Mouse (Mus musculus): ENCODE measurements around the gene Med12l. TPM values are rescaled to one million over a fixed set of nuclear protein-coding genes. Genes with fewer than 3 reads are reported as not detected.

Gene Med12l
- 3.6 TPM in 2 replicates for polyA plus RNA-seq (2014; fragmentation: Nextera tagmentation; extraction: Ambion mirVana)

GRCm38 (mm10) chr3:59005271-59005995 lies at the start of gene Med12l:
TSS of gene Med12l (plus strand) at chr3:59005825.
- Histone ChIP-seq H3K27ac (ENCODE audit: low read depth, low read length) (peak within 1 kb of the TSS; percentile 77), H3K4me3 (ENCODE audit: low read depth, low read length) (peak within 1 kb of the TSS; percentile 69), H3K36me3 (ENCODE audit: control insufficient read depth, insufficient read depth, low read length) (no peaks in the 10 kb centered on the region), H3K4me1 (replicated peaks; ENCODE audit: control insufficient read depth, insufficient read depth, low read length) (peaks cover 5% of the 10 kb centered on the region), H3K9me3 (ENCODE audit: control insufficient read depth, low read length) (no peaks in the 10 kb centered on the region), H3K4me2 (peak within 1 kb of the TSS; percentile 92), H3K9ac (ENCODE audit: low read depth, low read length) (peak within 1 kb of the TSS; percentile 58), H3K27me3 (replicated peaks; ENCODE audit: control insufficient read depth, insufficient read depth, low read length) (peaks cover 60% of the 10 kb centered on the region)
- WGBS = under 1% methylated on average over 69 of the region's 69 CpGs
- DNase-seq (ENCODE audit: low spot score) (no peak), ATAC-seq (replicated peaks; ENCODE audit: low FRiP score) (peak; percentile 61)

- 77% methylated on average over 1 of the region's 1 CpGs for WGBS
- ATAC-seq (replicated peaks; ENCODE audit: low FRiP score) = no peak
Measured at GRCm38 (mm10) chr3:58961166-58961565, 44.5 kb upstream of the Med12l start.

GRCm38 (mm10) chr3:58977413-58977812 lies 28.2 kb upstream of the Med12l start:
- Histone ChIP-seq H3K9me3 (ENCODE audit: control insufficient read depth, low read length) (no peaks in the 10 kb centered on the region), H3K27me3 (replicated peaks; ENCODE audit: control insufficient read depth, insufficient read depth, low read length) (no peaks in the 10 kb centered on the region), H3K4me2 (no peak overlapping the region), H3K36me3 (ENCODE audit: control insufficient read depth, insufficient read depth, low read length) (no peaks in the 10 kb centered on the region), H3K4me1 (replicated peaks; ENCODE audit: control insufficient read depth, insufficient read depth, low read length) (no peaks in the 10 kb centered on the region), H3K9ac (ENCODE audit: low read depth, low read length) (no peak overlapping the region), H3K27ac (ENCODE audit: low read depth, low read length) (no peak overlapping the region), H3K4me3 (ENCODE audit: low read depth, low read length) (no peak overlapping the region)
- ATAC-seq (replicated peaks; ENCODE audit: low FRiP score) = no peak
- no peak for DNase-seq (ENCODE audit: low spot score)
- 29% methylated on average over 1 of the region's 1 CpGs for WGBS

More at GRCm38 (mm10) chr3:58961166-58961565, 44.5 kb upstream of the Med12l start:
- Histone ChIP-seq H3K27me3 (replicated peaks; ENCODE audit: control insufficient read depth, insufficient read depth, low read length) (no peaks in the 10 kb centered on the region), H3K9ac (ENCODE audit: low read depth, low read length) (no peak overlapping the region), H3K4me2 (no peak overlapping the region), H3K4me3 (ENCODE audit: low read depth, low read length) (no peak overlapping the region), H3K36me3 (ENCODE audit: control insufficient read depth, insufficient read depth, low read length) (no peaks in the 10 kb centered on the region), H3K27ac (ENCODE audit: low read depth, low read length) (no peak overlapping the region), H3K9me3 (ENCODE audit: control insufficient read depth, low read length) (no peaks in the 10 kb centered on the region), H3K4me1 (replicated peaks; ENCODE audit: control insufficient read depth, insufficient read depth, low read length) (no peaks in the 10 kb centered on the region)
- DNase-seq (ENCODE audit: low spot score) = no peak

GRCm38 (mm10) chr3:58977906-58978622 lies 27.6 kb upstream of the Med12l start:
- Histone ChIP-seq H3K4me3 (ENCODE audit: low read depth, low read length) (no peak overlapping the region), H3K9ac (ENCODE audit: low read depth, low read length) (no peak overlapping the region), H3K36me3 (ENCODE audit: control insufficient read depth, insufficient read depth, low read length) (no peaks in the 10 kb centered on the region), H3K27ac (ENCODE audit: low read depth, low read length) (no peak overlapping the region), H3K9me3 (ENCODE audit: control insufficient read depth, low read length) (no peaks in the 10 kb centered on the region), H3K4me1 (replicated peaks; ENCODE audit: control insufficient read depth, insufficient read depth, low read length) (peaks cover 2% of the 10 kb centered on the region), H3K4me2 (no peak overlapping the region), H3K27me3 (replicated peaks; ENCODE audit: control insufficient read depth, insufficient read depth, low read length) (no peaks in the 10 kb centered on the region)
- 80% methylated on average over 7 of the region's 7 CpGs for WGBS
- DNase-seq (ENCODE audit: low spot score) (no peak), ATAC-seq (replicated peaks; ENCODE audit: low FRiP score) (no peak)

- Histone ChIP-seq H3K9me3 (ENCODE audit: control insufficient read depth, low read length) (no peaks in the 10 kb centered on the region), H3K4me2 (no peak overlapping the region), H3K27ac (ENCODE audit: low read depth, low read length) (no peak overlapping the region), H3K27me3 (replicated peaks; ENCODE audit: control insufficient read depth, insufficient read depth, low read length) (no peaks in the 10 kb centered on the region), H3K9ac (ENCODE audit: low read depth, low read length) (no peak overlapping the region), H3K4me1 (replicated peaks; ENCODE audit: control insufficient read depth, insufficient read depth, low read length) (peaks cover 4% of the 10 kb centered on the region), H3K4me3 (ENCODE audit: low read depth, low read length) (no peak overlapping the region), H3K36me3 (ENCODE audit: control insufficient read depth, insufficient read depth, low read length) (no peaks in the 10 kb centered on the region)
- no peak for DNase-seq (ENCODE audit: low spot score)
- ATAC-seq (replicated peaks; ENCODE audit: low FRiP score) = 0 out of 2 replicates have a peak, but pooled peaks have one; percentile 23
- WGBS = 67% methylated on average over 4 of the region's 4 CpGs
Measured at GRCm38 (mm10) chr3:58980579-58980978, 25.0 kb upstream of the Med12l start.

GRCm38 (mm10) chr3:58982896-58983837 lies 22.5 kb upstream of the Med12l start:
- Histone ChIP-seq H3K9ac (ENCODE audit: low read depth, low read length) (0 out of 2 replicates have a peak overlapping the region, but pooled peaks have one; percentile 18), H3K4me2 (peak overlapping the region; percentile 39; the same call in 1 of the 2 replicates), H3K36me3 (ENCODE audit: control insufficient read depth, insufficient read depth, low read length) (no peaks in the 10 kb centered on the region), H3K4me3 (ENCODE audit: low read depth, low read length) (no peak overlapping the region), H3K27ac (ENCODE audit: low read depth, low read length) (no peak overlapping the region), H3K4me1 (replicated peaks; ENCODE audit: control insufficient read depth, insufficient read depth, low read length) (peaks cover 4% of the 10 kb centered on the region), H3K9me3 (ENCODE audit: control insufficient read depth, low read length) (no peaks in the 10 kb centered on the region), H3K27me3 (replicated peaks; ENCODE audit: control insufficient read depth, insufficient read depth, low read length) (no peaks in the 10 kb centered on the region)
- WGBS = 39% methylated on average over 15 of the region's 15 CpGs
- ATAC-seq (replicated peaks; ENCODE audit: low FRiP score) = peak; percentile 45; the same call in 1 of the 2 replicates
- DNase-seq (ENCODE audit: low spot score) = no peak

- Histone ChIP-seq H3K36me3 (ENCODE audit: control insufficient read depth, insufficient read depth, low read length) (no peaks in the 10 kb centered on the region), H3K9ac (ENCODE audit: low read depth, low read length) (no peak overlapping the region), H3K4me1 (replicated peaks; ENCODE audit: control insufficient read depth, insufficient read depth, low read length) (peaks cover 4% of the 10 kb centered on the region), H3K27ac (ENCODE audit: low read depth, low read length) (no peak overlapping the region), H3K4me3 (ENCODE audit: low read depth, low read length) (no peak overlapping the region), H3K4me2 (no peak overlapping the region), H3K9me3 (ENCODE audit: control insufficient read depth, low read length) (no peaks in the 10 kb centered on the region), H3K27me3 (replicated peaks; ENCODE audit: control insufficient read depth, insufficient read depth, low read length) (no peaks in the 10 kb centered on the region)
- ATAC-seq (replicated peaks; ENCODE audit: low FRiP score) (no peak), DNase-seq (ENCODE audit: low spot score) (no peak)
- WGBS = 67% methylated on average over 15 of the region's 15 CpGs
Measured at GRCm38 (mm10) chr3:58983838-58984598, 21.6 kb upstream of the Med12l start.

GRCm38 (mm10) chr3:58985816-58986215 lies 19.8 kb upstream of the Med12l start:
- H3K4me1 ChIP-seq (replicated peaks; ENCODE audit: control insufficient read depth, insufficient read depth, low read length) = peaks cover 4% of the 10 kb centered on the region
- WGBS = 42% methylated on average over 4 of the region's 4 CpGs
- no peak overlapping the region for H3K4me3 ChIP-seq (ENCODE audit: low read depth, low read length)
- H3K9me3 ChIP-seq (ENCODE audit: control insufficient read depth, low read length) = no peaks in the 10 kb centered on the region
- no peaks in the 10 kb centered on the region for H3K36me3 ChIP-seq (ENCODE audit: control insufficient read depth, insufficient read depth, low read length)
- H3K4me2 ChIP-seq = no peak overlapping the region
- no peaks in the 10 kb centered on the region for H3K27me3 ChIP-seq (replicated peaks; ENCODE audit: control insufficient read depth, insufficient read depth, low read length)
- DNase-seq (ENCODE audit: low spot score) = no peak
- H3K9ac ChIP-seq (ENCODE audit: low read depth, low read length) = no peak overlapping the region
- H3K27ac ChIP-seq (ENCODE audit: low read depth, low read length) = no peak overlapping the region
- no peak for ATAC-seq (replicated peaks; ENCODE audit: low FRiP score)

Measured in liver, embryonic 11.5 days (tissue).